Mouse (Mus musculus) heart, embryonic 11.5 days (tissue): Measurements from ENCODE around the gene Drc7. TPM values are rescaled to one million over a fixed set of nuclear protein-coding genes. Genes with fewer than 3 reads are reported as not detected.

ENCODE experiments used
- ATAC-seq: fragments of 200-750 bp; cut with Nextera tagmentation; replicated peaks from 2 replicates; pipeline ENCODE4 v1.8.0; 2017; ENCODE audit warnings: moderate library complexity; ENCODE audit not compliant: insufficient number of reproducible peaks, low FRiP score, low TSS enrichment
- H3K27ac ChIP-seq: fragments of 300-500 bp; sonication (generic); 2 replicates; pipeline ENCODE4 v1.5.1; 2014; ENCODE audit warnings: mild to moderate bottlenecking, low read depth, low read length
- H3K27me3 ChIP-seq: fragments of 300-500 bp; sonication (generic); 2 replicates; pipeline ENCODE4 v1.6.1; 2014; ENCODE audit warnings: mild to moderate bottlenecking, low read length, mixed read lengths; ENCODE audit not compliant: control insufficient read depth, insufficient read depth
- H3K36me3 ChIP-seq: fragments of 300-500 bp; sonication (generic); 2 replicates; pipeline ENCODE4 v1.6.1; 2014; ENCODE audit warnings: mild to moderate bottlenecking, low read length, moderate library complexity, mixed read lengths; ENCODE audit not compliant: control insufficient read depth, insufficient read depth
- H3K4me1 ChIP-seq: fragments of 300-500 bp; sonication (generic); 2 replicates; pipeline ENCODE4 v1.6.1; 2014; ENCODE audit warnings: low read length; ENCODE audit not compliant: control insufficient read depth, insufficient read depth
- H3K4me2 ChIP-seq: fragments of 300-500 bp; sonication (generic); 2 replicates; pipeline ENCODE4 v1.6.1; 2014; ENCODE audit warnings: mild to moderate bottlenecking, moderate library complexity
- H3K4me3 ChIP-seq: fragments of 300-500 bp; sonication (generic); 2 replicates; pipeline ENCODE4 v1.5.1; 2014; ENCODE audit warnings: low read depth, low read length
- H3K9ac ChIP-seq: fragments of 300-500 bp; sonication (generic); 2 replicates; pipeline ENCODE4 v1.6.1; 2014; ENCODE audit warnings: mild to moderate bottlenecking, low read depth, low read length, moderate library complexity
- H3K9me3 ChIP-seq: fragments of 300-500 bp; sonication (generic); replicated peaks from 2 replicates; pipeline ENCODE4 v1.6.1; 2016; ENCODE audit warnings: low read length; ENCODE audit not compliant: control insufficient read depth
- WGBS: fragments of 180-500 bp; shearing (Covaris S2); extraction: QIAGEN DNeasy Blood & Tissue Kit; methylation state at CpG from one replicate; pipeline ENCODE4 v1.1.7; 2014; ENCODE audit not compliant: insufficient replicate concordance; 5-methylcytosine and 5-hydroxymethylcytosine counted together
- polyA plus RNA-seq: library from polyadenylated mRNA; unstranded; fragments of >200 nt; fragmentation: Nextera tagmentation; extraction: Ambion mirVana; gene quantifications from 2 replicates; pipeline ENCODE4 v1.2.1, GENCODE M21; 2014

Drc7 gene
- polyA plus RNA-seq, 1 experiment from 2014 or later, result not detected

DNA sequence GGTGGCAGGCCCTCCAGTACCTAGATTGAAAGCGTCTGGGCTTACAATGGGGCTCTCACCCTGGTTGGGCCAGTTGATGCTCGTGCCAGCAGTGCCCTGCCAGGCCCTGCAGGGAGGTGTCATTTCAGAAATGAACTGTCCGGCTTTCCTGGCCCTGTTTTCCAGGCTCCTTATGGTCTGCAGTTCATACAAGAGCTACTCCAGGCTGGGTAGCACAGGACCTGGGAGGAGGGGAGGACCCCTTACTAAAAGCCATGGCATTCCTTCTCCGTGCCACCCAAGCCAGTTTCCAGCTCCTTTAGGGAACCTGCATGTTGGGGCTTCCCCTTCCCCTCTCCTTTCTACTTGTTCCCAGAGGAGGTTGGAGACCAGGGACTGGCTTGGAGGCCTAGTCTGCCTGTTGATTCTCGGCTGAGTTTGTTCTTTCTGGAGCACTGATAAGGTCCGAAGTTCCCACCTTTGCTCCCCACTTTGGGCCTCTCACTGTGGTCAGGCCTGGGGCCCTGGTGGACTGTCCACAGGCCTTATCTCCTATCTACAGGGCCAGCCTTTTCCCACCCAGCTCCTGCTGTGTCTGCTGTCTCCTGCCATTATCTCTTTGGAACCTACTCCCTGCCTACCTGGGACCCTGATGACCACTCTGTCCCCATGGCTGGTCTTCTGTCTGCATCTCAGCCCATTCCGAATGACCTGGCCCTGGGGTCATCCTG is 30.7 kb downstream of the Drc7 start:
- Histone ChIP-seq H3K4me3 (no peak overlapping the region; the same call in 1 of the 2 replicates), H3K4me1 (peaks cover 18% of the 10 kb centered on the region), H3K9ac (peak overlapping the region; percentile 39), H3K36me3 (peaks cover 6% of the 10 kb centered on the region; the same call in 1 of the 2 replicates), H3K27ac (peak overlapping the region; percentile 73), H3K27me3 (no peaks in the 10 kb centered on the region), H3K9me3 (no peaks in the 10 kb centered on the region), H3K4me2 (peak overlapping the region; percentile 44)
- peak; percentile 58 for ATAC-seq
- 59% methylated on average over 7 of the region's 7 CpGs for WGBS

DNA sequence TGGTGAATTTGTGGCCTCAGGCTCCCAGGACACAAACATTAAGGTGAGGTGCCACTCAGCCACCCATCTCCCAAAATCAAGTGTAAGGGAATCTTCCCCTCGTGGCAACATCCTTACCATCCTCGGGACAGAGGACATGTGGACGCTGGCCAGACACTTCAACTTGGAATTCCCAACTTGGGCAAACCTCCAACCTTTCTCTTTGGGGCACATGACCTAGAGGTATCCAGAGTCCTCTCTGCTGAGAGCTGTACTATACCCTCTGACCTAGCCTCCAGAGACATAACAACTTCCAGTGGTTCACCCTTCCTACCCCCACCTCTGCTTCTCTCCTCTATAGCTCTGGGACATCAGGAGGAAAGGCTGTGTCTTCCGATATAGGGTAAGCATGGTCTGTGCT is 38.7 kb downstream of the Drc7 start:
- Histone ChIP-seq H3K9ac (no peak overlapping the region), H3K9me3 (no peaks in the 10 kb centered on the region), H3K27ac (no peak overlapping the region), H3K36me3 (peaks cover 17% of the 10 kb centered on the region), H3K27me3 (no peaks in the 10 kb centered on the region), H3K4me3 (no peak overlapping the region), H3K4me2 (no peak overlapping the region), H3K4me1 (no peaks in the 10 kb centered on the region)
- 81% methylated on average over 4 of the region's 4 CpGs for WGBS
- no peak for ATAC-seq

DNA sequence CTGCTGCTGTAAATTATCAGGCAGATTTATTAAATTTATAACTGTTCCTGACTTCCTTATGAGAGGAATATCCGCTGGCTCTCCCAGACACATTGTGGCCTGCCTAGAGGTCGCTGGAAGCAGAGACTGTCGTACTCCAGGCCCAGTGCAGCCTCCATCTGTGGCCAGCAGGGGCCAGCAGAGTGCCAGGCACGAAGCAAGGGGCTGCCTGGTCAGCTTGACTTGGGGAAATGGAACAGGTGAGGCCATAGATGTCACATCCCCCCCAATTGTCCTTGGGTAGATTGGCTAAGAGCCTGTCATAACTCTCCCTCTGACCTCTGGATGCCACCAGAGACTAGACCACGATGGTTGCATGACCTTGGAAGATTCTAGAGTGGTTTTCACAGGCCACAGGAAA is 44.1 kb downstream of the Drc7 start:
- no peak for ATAC-seq
- Histone ChIP-seq H3K4me2 (no peak overlapping the region), H3K4me1 (no peaks in the 10 kb centered on the region), H3K9ac (no peak overlapping the region), H3K9me3 (no peaks in the 10 kb centered on the region), H3K27me3 (no peaks in the 10 kb centered on the region), H3K4me3 (no peak overlapping the region), H3K36me3 (peaks cover 20% of the 10 kb centered on the region), H3K27ac (no peak overlapping the region)
- WGBS, result 32% methylated on average over 5 of the region's 5 CpGs

DNA sequence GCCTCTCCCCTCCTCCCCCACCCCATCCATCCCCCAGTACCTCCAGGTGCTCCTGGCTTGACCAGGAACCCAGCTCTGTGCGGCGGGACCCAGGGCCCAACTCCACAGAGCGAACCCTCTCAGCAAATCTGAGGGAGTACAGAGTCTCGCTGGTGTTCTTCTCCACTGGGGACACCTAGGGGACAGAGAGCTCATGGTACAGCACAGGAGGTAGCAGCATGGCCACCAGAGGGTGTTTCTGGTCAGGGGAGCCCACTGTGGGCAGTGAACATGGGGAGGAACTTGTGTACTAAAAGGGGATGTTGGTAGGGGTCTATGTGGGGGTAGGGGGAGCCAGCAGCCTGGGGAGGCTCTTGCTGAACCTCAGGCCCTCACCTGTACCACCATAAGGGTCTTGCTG is 47.1 kb downstream of the Drc7 start:
- WGBS, result 71% methylated on average over 4 of the region's 4 CpGs
- no peak for ATAC-seq
- H3K9me3 ChIP-seq, result no peaks in the 10 kb centered on the region
- no peak overlapping the region for H3K27ac ChIP-seq
- H3K4me3 ChIP-seq, result no peak overlapping the region
- no peak overlapping the region for H3K4me2 ChIP-seq
- H3K36me3 ChIP-seq, result peaks cover 16% of the 10 kb centered on the region
- H3K4me1 ChIP-seq, result no peaks in the 10 kb centered on the region
- no peaks in the 10 kb centered on the region for H3K27me3 ChIP-seq
- H3K9ac ChIP-seq, result no peak overlapping the region

DNA sequence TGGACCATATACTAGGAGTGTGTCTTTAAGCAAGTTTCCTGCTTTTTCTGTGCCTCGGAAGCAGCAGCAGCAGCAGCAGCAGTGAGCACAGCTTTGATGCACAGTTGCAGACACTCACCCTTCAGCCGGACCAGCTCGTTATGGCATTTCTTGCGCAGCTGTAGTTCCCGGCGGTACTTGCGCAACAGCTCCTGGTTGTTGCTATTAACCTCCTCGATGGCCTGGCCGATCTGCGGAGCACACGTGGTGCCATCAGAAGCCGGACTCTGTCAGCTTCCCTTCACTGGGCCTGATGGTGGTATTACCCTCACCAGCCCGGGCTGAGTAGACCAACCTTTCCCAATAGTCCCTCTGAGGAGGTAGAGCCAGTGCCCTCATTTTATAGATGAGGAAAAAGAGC is 52.4 kb downstream of the Drc7 start:
- ATAC-seq, result no peak
- H3K27ac ChIP-seq, result no peak overlapping the region
- H3K4me2 ChIP-seq, result no peak overlapping the region
- no peak overlapping the region for H3K4me3 ChIP-seq
- H3K9ac ChIP-seq, result no peak overlapping the region
- WGBS, result 86% methylated on average over 13 of the region's 13 CpGs
- H3K36me3 ChIP-seq, result no peaks in the 10 kb centered on the region; the same call in 1 of the 2 replicates
- H3K27me3 ChIP-seq, result peaks cover 3% of the 10 kb centered on the region; the same call in 1 of the 2 replicates
- no peaks in the 10 kb centered on the region for H3K9me3 ChIP-seq
- no peaks in the 10 kb centered on the region for H3K4me1 ChIP-seq

DNA sequence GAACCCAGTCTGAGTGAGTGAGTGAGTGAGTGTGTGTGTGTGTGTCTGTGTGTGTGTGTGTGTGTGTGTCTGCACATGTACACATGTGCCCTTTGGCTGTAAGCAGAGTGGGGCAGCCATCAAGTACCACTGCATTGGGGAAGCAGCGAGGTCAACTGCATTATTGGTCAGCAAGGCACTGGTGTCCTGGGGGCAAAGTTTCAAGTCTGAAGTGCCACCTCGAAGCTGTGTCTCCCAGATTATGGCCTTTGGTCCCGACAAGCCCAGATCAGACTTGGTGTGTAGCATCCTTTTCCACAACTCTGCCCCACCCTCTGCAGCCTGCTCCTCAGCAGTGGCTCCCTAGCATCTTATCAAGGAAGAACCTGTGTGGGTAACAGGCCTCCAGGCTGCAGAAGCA is 57.7 kb downstream of the Drc7 start:
- ATAC-seq, result no peak

DNA sequence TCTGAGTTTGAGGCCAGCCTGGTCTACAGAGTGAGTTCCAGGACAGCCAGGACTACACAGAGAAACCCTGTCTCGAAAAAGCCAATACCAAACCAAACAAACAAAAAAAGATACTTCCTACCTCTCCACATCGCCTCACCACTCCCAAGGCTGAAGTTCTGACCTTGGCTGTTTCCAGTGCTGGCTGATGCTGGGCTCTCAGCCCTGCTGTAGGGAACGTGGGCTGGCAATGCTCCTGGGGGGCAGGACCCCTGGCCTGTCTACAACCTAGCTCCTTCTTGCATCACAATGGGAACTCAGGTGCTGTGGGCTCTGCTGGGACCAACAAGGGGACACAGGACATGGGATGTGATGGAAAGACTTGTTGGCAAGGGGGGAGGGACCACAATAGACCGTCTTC is 58.2 kb downstream of the Drc7 start:
- Histone ChIP-seq H3K4me2 (no peak overlapping the region), H3K9ac (no peak overlapping the region), H3K36me3 (no peaks in the 10 kb centered on the region), H3K27me3 (peaks cover 3% of the 10 kb centered on the region; the same call in 1 of the 2 replicates), H3K4me3 (no peak overlapping the region), H3K27ac (no peak overlapping the region), H3K4me1 (no peaks in the 10 kb centered on the region), H3K9me3 (no peaks in the 10 kb centered on the region)
- ATAC-seq, result no peak
- WGBS, result 63% methylated on average over 4 of the region's 4 CpGs

More for the DNA sequence above, 57.7 kb downstream of the Drc7 start:
- H3K9me3 ChIP-seq, result no peaks in the 10 kb centered on the region
- no peak overlapping the region for H3K4me3 ChIP-seq
- no peak overlapping the region for H3K9ac ChIP-seq
- H3K27ac ChIP-seq, result no peak overlapping the region
- H3K4me1 ChIP-seq, result no peaks in the 10 kb centered on the region
- H3K36me3 ChIP-seq, result no peaks in the 10 kb centered on the region
- peaks cover 3% of the 10 kb centered on the region; the same call in 1 of the 2 replicates for H3K27me3 ChIP-seq
- 86% methylated on average over 3 of the region's 3 CpGs for WGBS
- no peak overlapping the region for H3K4me2 ChIP-seq

DNA sequence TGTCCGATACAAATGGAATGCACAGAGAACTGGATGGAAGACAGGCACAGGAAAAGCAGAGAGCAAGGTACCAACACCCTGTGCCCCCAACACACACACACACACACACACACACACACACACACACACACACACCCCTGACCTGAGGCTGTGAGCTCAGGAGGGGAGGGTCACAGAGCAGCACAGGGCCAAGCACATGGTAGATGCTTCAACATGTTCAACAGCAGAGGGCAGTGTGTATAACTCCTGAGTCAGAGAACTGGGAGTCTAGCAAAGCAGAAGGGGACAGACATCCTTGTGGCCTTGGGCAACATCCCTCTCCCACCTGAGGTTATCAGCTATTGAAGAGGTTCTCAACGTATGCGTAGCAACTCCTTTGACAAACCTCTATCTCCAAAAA is 58.8 kb downstream of the Drc7 start:
- H3K27ac ChIP-seq, result no peak overlapping the region
- no peak for ATAC-seq
- WGBS, result 64% methylated on average over 3 of the region's 3 CpGs
- no peak overlapping the region for H3K4me2 ChIP-seq
- no peaks in the 10 kb centered on the region for H3K4me1 ChIP-seq
- no peaks in the 10 kb centered on the region for H3K9me3 ChIP-seq
- no peak overlapping the region for H3K4me3 ChIP-seq
- no peak overlapping the region for H3K9ac ChIP-seq
- H3K36me3 ChIP-seq, result no peaks in the 10 kb centered on the region
- peaks cover 3% of the 10 kb centered on the region; the same call in 1 of the 2 replicates for H3K27me3 ChIP-seq

DNA sequence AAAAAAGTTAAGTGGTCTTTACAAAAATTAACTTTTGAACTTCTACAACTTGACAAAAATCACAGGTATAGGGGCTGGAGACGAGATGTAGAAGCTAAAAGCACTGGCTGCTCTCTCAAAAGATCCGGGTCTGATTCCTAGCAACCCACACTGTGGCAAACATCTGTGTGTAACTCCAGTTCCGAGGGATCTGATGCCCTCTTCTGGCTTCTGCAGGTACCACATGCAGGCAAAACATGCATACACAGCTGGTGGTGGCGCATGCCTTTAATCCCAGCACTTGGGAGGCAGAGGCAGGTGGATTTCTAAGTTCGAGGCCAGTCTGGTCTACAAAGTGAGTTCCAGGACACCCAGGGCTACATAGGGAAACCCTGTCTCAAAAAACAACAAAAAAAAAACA is 68.6 kb downstream of the Drc7 start:
- ATAC-seq, result no peak
- 85% methylated on average over 5 of the region's 5 CpGs for WGBS
- no peaks in the 10 kb centered on the region for H3K9me3 ChIP-seq
- no peaks in the 10 kb centered on the region for H3K4me1 ChIP-seq
- no peak overlapping the region for H3K4me2 ChIP-seq
- H3K36me3 ChIP-seq, result no peaks in the 10 kb centered on the region; the same call in 1 of the 2 replicates
- H3K27me3 ChIP-seq, result no peaks in the 10 kb centered on the region
- H3K27ac ChIP-seq, result no peak overlapping the region
- H3K9ac ChIP-seq, result no peak overlapping the region
- H3K4me3 ChIP-seq, result no peak overlapping the region
